Mouse (Mus musculus): ENCODE data around the gene Map1b.

GRCm38 (mm10) chr13:99485861-99486260, 30.5 kb downstream of the Map1b start:
- no peak for TF ChIP-seq CTCF (IDR thresholded peaks at IDR 0.05; ENCODE audit: insufficient read depth, low read length)
- no peak for TF ChIP-seq POLR2A (IDR thresholded peaks at IDR 0.05; ENCODE audit: borderline replicate concordance, extremely low read depth, low read depth, low read length)
